Mouse (Mus musculus) c-Kit-negative CD71-positive TER-119-positive erythroid progenitor cells, embryonic 14.5 days (primary cell): ENCODE data around the gene Zmym4.

Experiments used
- DNase-seq: peaks from one replicate; pipeline ENCODE4 v3.0.0-alpha.2; 2013; ENCODE audit warnings: low read depth, low spot score

Gene Zmym4

GRCm38 (mm10) chr4:126823917-126824316, 144.0 kb downstream of the Zmym4 start:
- no peak for DNase-seq

DNA sequence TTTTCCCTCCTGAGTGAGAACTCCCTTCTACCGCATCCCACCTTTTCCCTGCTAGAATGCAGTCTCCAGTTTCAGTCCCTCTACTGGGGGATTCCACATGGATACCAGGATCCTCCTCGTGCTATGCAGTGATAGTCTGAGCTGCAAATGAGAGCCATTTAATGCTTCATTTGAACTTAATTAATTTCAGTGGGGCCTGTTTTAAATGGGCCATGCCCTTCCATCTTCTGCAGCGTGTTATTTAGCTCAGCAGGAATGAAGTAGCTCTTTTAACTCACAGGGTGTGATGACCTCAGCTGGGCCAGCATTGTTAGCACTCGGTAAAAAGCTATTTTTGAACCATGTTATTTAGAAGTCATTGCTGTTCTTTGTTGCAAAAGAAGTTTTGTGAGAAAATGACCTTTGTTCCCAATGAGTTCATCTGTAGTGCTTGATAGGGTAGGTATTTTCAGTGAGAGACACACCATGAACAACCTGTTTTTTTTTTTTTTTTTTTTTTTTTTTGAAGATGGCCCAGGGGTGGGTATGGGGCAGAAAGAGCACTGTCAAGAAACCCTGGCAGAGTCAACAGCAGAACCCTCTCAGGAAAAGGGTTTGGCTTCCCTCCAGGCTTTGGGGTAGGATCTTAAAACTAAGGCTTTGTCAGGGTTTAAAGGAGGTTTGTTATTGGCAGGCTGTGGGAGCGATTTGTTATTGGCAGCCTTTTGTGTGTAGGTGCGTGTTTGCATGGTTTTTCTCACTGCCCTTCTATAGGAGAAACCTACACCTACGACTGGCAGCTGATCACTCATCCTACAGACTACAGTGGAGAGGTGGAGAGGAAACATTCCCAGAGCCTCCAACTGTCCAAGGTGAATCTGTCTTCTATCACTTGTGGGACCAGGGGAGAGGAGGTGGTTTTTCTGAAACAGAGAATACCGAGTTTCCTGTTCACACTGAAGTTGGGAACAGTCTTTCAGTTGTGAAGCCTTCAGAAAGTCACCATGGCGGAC, 144.7 kb downstream of the Zmym4 start:
- no peak for DNase-seq

GRCm38 (mm10) chr4:126814854-126815253, 153.1 kb downstream of the Zmym4 start:
- no peak for DNase-seq

GRCm38 (mm10) chr4:126813212-126813611, 154.7 kb downstream of the Zmym4 start:
- no peak for DNase-seq
